Mouse (Mus musculus): Measurements from ENCODE around the gene Sema4c.

DNA sequence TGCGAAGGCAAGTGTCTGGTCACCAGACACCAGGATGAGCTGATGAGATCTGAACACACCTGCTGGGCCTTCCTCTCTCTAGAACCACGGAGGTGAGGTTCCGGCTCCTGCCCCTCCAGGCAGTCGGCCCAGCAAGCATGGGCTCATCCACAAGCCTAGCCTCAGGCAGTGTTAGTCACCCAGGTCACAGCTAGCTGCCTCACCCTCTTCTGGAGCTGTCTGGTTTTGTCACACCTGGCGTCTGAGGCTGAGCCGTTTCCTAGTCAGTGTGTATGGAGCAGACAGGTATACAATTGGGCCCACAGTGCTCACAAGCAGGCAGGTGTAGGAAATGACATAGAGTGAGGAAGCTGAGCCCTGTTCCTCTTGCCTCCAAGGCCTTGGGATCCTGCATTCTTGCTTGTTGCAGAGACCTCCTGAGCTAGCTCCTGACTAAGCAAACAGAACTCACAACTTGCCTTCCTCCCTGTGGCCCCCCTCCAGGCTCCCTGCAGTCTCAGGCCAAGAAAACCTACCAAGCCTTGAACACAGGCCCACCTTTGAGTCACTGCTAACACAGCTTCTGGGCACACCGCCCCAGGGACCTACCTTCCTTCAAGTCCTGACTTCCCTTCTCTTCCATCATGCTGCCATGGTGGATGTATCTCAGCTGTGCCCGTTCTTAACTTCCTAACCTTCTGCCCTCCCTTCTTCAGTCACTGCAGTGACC lies 25.4 kb upstream of the Sema4c start:
- TF ChIP-seq GATA1 (IDR thresholded peaks at IDR 0.05; ENCODE audit: borderline replicate concordance, low read length) (no peak), FLI1 (IDR thresholded peaks at IDR 0.05; ENCODE audit: low read length) (no peak)
